Mouse (Mus musculus): ENCODE results near the gene Dzank1. TPM values are rescaled to one million over a fixed set of nuclear protein-coding genes. Genes with fewer than 3 reads are reported as not detected.

Dzank1 gene
- polyA plus RNA-seq, 1 experiment from 2014 or later = 0.45 TPM

- no peak overlapping the region for H3K27ac ChIP-seq
- no peak for DNase-seq (ENCODE audit: low spot score)
- H3K36me3 ChIP-seq = no peaks in the 10 kb centered on the region
- H3K9me3 ChIP-seq = no peaks in the 10 kb centered on the region
- no peak overlapping the region for H3K4me3 ChIP-seq
- H3K27me3 ChIP-seq (ENCODE audit: insufficient read depth, poor library complexity, severe bottlenecking) = no peaks in the 10 kb centered on the region
- WGBS = 85% methylated on average over 1 of the region's 1 CpGs
- H3K4me1 ChIP-seq = no peaks in the 10 kb centered on the region
These were observed 101.5 kb downstream of the Dzank1 start for GRCm38 (mm10) chr2:144425761-144426160.

GRCm38 (mm10) chr2:144422094-144422675 lies 105.0 kb downstream of the Dzank1 start:
- Histone ChIP-seq H3K27ac (no peak overlapping the region), H3K9me3 (no peaks in the 10 kb centered on the region), H3K4me1 (peaks cover 7% of the 10 kb centered on the region), H3K4me3 (no peak overlapping the region), H3K27me3 (ENCODE audit: insufficient read depth, poor library complexity, severe bottlenecking) (no peaks in the 10 kb centered on the region), H3K36me3 (no peaks in the 10 kb centered on the region)
- DNase-seq (ENCODE audit: low spot score) = no peak
- WGBS = 85% methylated on average over 10 of the region's 10 CpGs

Other genes starting within 250 kb of the Dzank1 start
- 0.60 TPM in 1 of 2 replicates, not detected in the other for gene Ovol2, start 195.3 kb downstream of the Dzank1 start, polyA plus RNA-seq (2016; fragmentation: Nextera tagmentation; extraction: Ambion mirVana)
- gene Kat14, start 158.4 kb downstream of the Dzank1 start, polyA plus RNA-seq (2016; fragmentation: Nextera tagmentation; extraction: Ambion mirVana) = 35.3 and 40.7 TPM in 2 replicates
- gene Pet117, start 158.4 kb downstream of the Dzank1 start, polyA plus RNA-seq (2016; fragmentation: Nextera tagmentation; extraction: Ambion mirVana) = not detected in 2 replicates
- 23.6 and 24.2 TPM in 2 replicates for gene Polr3f, start 304 bp upstream of the Dzank1 start, polyA plus RNA-seq (2016; fragmentation: Nextera tagmentation; extraction: Ambion mirVana)
- 37.3 and 53.8 TPM in 2 replicates for gene Rbbp9, start 23.5 kb upstream of the Dzank1 start, polyA plus RNA-seq (2016; fragmentation: Nextera tagmentation; extraction: Ambion mirVana)
- 68.4 and 77.7 TPM in 2 replicates for gene Sec23b, start 28.8 kb upstream of the Dzank1 start, polyA plus RNA-seq (2016; fragmentation: Nextera tagmentation; extraction: Ambion mirVana)
- gene Smim26, start 66.6 kb upstream of the Dzank1 start, polyA plus RNA-seq (2016; fragmentation: Nextera tagmentation; extraction: Ambion mirVana) = 36.1 and 43.0 TPM in 2 replicates
- 32.2 and 37.1 TPM in 2 replicates for gene Dtd1, start 72.5 kb upstream of the Dzank1 start, polyA plus RNA-seq (2016; fragmentation: Nextera tagmentation; extraction: Ambion mirVana)